Mouse (Mus musculus) bone marrow macrophage, adult 2 months (primary cell): ENCODE measurements around the gene Bet1l.

Experiments
- CTCF ChIP-seq: IDR thresholded peaks from 2 replicates; pipeline ENCODE4 v1.5.1; 2012; ENCODE audit warnings: low read depth, mild to moderate bottlenecking, low read length, moderate library complexity
- POLR2A ChIP-seq: IDR thresholded peaks from 2 replicates; pipeline ENCODE4 v1.6.1; 2012; ENCODE audit warnings: mild to moderate bottlenecking, low read depth, low read length, borderline replicate concordance

DNA sequence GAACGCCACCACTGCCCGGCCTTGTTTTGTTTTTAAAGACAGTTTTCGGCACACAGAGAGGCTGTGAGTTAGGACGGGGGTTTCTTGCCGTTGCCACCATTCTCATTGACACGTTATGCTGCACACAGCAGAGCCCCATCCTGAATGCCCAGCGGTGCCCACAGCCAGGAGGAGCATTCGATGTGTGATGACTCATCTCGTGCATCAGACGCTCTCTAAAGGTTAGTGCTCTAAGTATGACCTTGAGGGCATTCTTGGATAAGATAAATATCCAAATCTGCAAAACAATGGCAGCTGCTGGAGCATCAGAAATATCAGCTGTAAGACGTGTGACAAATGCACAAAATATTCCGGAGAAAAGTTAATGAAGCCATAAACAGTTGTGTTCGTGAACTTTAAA is 49.8 kb upstream of the Bet1l start:
- TF ChIP-seq CTCF (no peak), POLR2A (no peak)
